Mouse (Mus musculus) fibroblast of lung, adult 2 months (primary cell): ENCODE results near the gene Trhr2.

Experiments used
- DNase-seq: peaks from one replicate; pipeline ENCODE4 v3.0.0-alpha.2; 2011; ENCODE audit warnings: low read depth

Trhr2 gene

DNA sequence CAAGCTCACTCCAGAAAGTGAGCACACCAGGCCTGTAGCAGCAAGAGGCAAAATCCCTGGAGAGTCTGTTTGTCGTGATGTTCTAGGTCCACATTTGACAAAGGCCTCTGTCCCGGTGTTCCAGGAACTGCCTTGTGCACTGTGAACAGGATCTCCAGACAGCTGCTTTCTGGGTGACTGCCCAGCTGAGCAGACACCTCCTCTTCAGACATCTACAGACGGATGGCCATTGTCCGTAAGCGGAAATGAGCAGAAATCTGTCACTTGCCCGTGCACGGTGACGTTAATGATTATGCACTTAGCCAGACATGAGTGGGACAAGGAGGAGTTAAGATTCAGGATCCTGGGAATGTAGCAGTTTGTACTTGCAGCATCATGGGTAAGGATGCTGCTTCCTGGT, 6.4 kb downstream of the Trhr2 start:
- DNase-seq = no peak

DNA sequence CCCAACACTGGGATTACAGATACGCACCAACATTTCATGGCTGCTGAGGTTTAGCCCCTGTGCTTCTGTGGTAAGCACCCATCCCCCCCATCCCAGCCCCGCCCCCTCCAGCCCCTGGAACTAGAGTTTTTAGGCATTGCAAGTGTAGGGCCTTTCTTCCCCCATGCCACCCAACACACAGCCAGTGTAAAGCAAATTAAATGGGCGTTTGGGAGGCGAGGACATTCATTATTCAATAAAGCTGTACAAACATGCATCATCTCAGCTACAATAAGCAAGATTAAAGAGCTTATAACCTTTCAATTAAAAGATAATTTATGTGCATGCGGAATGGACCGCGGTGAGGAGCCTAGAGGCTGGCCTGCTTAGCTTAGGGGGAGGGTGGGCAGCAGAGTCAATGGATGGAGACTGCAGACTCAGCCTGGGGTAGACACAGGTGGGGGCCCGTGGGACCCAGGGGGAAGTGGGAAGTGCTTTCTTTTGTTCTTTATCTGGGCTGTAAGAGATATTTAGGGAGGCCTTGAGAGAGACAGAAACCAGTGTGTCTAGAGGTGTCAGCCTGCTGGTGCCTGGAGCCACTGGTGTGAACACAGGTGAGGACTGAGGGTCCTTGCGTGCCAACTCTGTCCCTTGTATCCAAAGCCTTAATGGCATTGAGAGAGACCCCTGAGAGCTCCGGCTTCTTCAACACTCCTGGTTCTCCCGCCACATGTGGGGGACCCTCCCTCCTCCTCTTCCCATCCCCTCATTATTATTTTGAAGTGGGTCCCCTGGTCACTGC, 10.0 kb downstream of the Trhr2 start:
- no peak for DNase-seq

DNA sequence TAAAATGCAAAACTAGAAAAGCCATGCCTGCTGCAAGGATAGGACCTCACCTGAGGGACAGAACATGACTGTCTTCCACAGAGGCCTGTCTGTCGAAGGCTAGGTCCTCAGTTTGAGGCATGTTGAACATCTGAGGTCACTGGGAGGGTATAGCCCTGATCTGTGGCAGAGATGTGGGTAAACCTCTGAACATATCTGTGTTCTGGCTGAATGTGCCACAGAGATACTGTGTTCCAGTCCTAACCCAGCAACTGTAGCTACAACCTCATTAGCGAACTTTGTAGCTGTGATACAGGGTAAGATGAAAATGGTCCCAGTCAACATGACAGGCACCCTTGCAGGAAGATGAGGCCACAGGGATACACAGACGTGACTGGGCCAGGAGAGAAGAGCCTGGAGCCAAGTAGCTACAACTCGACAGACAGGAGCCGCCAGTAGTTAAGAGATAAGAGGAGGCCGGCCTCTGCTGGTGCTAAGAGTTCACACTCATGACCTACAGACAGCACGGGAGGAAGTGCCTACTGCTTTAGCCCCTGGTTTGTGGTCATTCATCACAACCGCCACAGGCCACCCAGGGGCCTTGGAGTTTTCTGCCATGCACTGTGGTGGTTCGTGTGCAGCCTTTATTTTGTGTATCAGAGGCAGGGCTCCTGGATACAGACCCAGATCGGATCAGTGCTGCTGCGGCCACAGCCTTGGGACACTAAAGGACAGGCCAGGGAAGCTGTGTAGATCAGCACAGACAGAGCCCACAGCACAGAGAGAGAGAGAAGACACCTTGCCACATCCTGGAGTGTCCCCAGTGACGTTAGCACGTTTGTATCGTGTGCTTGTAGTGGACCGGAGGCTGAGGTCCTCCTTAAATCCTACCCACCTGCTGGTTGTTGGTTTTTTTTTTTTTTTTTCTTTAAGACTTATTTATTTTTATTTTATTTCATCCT, 10.9 kb downstream of the Trhr2 start:
- DNase-seq = no peak

DNA sequence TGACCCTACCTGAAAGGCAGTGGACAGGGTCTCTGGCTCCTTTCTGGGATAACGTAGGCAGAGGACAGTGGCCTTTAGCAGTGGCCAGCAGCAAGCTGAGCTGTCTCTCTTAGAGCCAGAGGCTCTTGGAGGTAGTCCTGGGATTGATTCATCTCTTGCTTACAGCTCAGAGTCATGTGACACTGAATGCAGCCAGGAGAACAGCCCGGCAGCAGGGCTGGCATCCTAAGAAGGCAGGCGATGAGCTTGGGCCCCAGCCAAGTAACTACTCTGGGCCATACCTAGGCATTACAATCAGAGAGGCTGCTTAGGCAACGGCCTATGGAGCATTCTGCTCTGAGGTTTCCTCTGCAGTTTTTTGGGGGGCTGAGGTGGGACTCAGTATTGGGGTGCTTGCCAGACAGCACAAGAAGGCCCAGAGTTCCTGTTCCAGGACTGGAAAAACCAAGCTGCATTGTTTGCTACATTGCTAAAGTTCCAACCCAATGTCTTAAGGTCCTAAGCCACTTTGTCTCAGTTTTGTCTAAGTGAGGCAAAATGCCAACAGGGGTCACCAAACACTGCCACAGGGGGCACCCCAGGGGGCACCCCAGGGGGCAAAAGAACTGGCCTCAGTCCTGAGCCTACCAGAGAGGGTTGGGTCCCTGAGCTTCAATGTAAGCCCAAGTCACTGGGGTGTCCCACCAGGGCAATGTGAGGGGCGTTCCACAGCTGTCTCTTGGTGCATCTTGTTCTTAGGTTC, 12.6 kb downstream of the Trhr2 start:
- DNase-seq = peak; percentile 82

DNA sequence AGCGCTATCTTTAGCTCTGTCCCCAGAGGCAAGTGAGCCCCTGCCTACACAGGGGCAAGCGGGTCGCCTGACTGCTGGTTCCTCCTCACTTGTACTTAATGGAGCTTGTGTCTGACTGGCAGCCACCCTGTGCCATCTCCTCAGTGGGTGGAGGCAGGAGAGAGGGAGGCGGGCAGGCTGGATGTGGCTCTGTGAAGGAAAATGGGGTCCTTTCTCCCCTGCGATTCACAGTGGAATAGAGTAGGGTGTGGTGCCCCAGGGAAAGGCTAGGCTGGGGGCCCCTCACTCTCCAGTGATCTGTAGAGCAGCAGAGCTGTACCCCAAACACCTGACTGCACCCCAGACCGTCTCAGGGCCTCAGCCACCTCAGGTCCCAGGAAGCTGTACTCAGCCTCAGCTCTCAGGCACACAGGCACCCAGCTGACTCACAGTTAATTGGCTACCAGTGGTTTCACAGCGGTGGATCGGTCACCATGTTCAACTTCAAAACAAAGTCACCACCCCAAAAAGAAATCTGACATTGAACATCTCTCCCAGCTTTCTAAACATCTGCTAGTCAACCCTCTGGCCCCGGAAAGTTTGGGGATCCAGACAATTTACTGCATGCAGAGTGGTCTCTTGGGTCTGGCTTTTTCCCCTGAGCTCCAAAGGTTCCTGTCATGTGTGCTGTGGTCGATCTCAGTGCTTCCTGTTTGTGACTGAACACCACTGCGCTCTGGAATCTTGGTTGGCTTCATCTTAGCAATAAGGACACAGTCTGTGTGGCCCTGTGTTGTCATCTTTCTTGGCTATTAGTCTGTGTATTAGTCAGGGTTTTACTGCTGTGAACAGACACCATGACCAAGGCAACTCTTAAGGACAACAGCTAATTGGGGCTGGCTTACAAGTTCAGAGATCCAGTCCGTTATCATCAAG, 15.1 kb downstream of the Trhr2 start:
- no peak for DNase-seq

DNA sequence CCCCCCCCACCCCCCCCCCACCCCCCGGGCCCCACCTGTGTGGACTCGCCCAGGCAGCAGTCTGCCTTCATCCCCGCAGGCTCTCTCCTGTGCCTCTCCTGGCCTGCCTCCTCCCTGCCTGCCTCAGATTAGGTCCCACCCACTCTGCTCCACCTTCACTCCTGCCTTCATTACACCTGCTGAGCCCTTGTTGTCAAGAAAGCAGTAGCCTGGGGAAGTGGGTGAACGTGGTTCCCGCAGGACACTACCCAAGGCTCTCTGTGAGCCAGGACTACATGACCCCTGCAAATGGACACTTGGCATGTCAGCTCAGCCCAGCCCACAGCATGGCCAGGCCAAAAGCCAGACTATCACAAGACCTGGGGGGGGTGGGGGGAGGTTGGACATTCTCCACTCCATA, 16.3 kb downstream of the Trhr2 start:
- no peak for DNase-seq

DNA sequence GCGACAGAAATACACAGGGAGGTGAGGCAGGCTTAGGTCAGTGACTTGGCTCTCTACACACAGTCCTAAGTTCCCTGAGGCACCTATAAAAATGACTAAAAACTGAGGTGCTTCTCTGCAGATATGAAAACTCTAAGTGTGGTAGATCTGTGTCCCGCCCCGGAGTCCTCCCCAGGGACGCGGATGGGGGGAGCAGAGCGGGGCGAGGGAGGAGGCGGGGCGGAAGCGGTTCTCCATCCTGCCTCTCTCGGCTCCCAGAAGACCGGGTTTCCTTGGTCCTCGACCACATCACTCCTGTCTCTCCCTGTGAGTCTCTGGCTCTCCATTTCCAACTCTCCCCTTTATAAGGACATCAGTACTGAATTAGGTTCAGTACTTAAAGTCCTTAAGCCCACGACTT, 16.8 kb downstream of the Trhr2 start:
- no peak for DNase-seq

DNA sequence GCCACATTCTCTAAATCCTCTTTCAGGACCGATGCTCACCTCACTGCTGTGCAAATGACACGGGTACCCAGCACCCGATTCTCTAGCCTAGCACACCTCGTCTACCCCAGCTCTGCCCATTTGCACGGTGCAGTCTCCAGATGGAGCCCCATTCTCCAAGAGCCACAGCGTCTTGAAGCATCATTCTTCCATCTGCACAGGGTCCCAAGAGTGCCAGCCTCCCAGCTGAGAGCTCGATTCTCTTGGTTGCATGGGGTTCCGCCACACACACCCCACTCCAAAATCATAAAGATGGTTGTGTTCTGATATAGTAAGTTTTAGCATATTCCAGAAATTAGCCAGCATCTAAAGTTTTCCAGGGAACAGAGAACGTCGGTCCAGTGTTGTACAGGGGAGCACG, 17.2 kb downstream of the Trhr2 start:
- no peak for DNase-seq

DNA sequence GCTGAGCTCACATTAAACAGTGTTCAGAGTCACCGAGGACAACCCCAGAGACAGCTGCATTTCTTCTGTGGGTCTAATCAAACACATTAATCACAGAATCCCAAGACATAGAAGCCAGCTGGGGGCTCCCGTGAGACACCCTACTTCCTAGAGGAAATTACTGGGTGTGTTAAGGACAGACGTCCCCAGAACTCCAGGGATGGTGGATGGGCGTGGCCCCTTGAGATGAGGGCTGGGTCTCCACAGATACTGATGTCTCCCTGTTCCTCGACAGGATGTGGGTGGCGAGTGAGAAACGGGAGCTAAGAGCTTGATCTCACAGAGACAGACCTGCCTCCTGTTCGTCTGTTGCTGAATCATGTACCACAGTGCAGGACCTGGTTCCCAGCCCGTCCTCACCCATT, 17.7 kb downstream of the Trhr2 start:
- DNase-seq = no peak

DNA sequence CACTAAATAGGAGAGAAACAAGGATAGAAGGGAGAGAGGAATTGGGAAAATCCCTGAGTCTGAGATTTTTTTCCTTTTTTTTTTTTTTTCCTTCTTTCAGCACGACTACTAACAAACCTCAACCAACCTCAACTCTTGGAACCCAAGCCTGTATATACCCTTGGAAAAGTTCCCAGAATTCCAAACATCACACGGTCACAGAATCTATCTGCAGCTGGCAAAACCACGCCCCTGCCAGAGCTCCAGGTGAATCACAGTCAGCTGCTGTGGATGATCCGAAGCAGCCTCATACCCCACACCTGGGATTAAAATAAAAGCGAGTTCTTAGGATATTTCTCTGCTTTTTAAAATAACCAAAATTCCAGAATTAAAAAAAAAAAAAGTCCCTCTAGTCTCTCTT, 18.2 kb downstream of the Trhr2 start:
- no peak for DNase-seq

DNA sequence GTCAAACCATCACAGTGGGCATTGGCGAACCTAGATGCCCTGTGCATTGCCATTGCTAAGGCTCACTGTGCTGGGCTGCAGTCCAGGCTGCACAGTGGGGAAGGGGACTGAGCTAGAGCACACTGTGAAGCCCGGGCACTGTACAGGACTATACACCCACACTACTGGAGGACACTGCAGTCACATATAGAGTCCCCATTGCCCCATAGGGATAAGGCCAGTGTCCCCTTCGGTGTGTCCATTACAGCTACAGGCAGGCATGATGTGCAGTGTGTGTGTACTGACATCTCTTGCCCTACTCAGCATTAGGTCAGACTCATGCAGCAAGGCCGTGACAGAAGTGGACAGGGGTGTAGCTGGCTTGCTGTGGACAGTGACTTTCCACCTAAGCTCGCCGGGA, 18.8 kb downstream of the Trhr2 start:
- no peak for DNase-seq

DNA sequence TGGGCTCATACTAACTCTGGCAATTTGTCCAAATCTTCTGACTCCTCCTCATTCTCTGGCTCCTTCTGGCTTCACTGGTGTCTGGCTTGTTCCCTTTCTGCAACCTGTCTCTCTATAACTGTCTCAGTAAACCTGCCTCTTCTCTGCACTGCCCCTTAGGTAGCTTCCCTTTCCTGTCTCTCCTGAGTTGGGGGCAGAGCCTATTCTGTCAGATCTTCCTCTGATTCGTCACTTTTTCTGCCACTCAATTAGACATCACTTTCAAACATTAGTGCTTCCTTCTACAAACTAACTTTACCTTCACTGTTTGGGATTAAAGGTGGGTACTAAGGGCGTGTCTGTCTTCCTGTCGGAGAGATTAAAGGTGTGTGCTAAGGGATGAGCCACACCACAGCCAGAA, 19.8 kb downstream of the Trhr2 start:
- no peak for DNase-seq

DNA sequence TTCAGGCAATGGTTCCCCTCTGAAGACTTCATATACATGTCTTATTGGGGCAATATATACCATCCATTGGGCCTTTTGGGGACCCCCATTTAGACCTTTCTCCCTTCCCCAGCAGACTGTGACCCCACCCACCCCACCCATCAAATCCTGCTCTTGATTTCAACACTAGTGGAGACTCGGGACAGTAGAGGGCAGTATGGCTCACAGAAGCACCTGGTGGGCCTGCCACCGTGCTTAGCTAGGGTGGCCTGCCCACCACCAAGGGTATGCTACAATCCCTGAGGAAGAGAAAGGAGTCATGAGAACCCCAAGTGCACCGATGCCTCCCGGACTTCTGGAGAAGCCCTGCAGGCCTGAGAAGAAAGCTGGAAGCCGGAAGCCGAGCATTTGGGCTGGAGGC, 21.7 kb downstream of the Trhr2 start:
- DNase-seq = no peak

DNA sequence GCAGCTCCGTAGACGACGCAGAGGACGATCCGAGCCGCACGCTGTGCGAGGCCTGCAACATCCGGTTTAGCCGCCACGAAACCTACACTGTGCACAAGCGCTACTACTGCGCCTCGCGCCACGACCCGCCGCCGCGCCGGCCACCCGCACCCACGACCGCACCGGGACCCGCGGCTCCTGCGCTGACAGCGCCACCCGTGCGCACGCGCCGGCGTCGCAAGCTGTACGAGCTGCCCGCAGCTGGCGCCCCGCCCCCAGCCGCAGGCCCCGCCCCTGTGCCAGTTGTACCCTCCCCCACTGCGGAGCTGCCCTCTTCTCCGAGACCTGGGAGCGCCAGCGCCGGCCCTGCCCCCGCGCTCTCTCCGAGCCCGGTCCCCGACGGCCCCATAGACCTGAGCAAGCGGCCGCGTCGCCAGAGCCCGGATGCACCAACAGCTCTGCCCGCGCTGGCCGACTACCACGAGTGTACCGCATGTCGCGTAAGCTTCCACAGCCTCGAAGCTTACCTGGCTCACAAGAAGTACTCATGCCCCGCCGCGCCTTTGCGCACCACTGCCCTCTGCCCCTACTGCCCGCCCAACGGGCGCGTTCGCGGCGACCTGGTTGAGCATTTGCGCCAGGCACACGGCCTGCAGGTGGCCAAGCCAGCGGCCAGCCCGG, 24.2 kb downstream of the Trhr2 start:
- no peak for DNase-seq

DNA sequence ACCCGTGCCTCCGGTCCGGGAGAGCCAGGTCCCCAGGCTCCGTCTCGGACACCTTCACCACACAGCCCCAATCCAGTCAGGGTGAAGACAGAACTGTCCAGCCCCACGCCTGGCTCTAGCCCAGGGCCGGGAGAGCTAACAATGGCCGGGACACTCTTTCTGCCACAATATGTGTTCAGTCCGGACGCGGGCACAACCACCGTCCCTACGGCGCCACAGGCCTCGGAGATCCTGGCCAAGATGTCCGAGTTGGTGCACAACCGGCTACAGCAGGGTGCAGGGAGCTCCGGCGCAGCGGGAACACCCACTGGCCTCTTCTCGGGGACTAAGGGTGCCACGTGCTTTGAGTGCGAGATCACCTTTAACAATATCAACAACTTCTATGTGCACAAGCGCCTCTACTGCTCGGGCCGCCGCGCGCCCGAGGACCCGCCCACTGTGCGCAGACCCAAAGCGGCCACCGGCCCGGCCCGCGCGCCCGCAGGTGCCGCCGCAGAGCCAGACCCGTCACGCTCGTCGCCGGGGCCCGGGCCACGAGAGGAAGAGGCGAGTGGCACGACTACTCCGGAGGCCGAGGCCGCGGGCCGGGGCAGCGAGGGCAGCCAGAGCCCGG, 24.8 kb downstream of the Trhr2 start:
- DNase-seq = no peak

DNA sequence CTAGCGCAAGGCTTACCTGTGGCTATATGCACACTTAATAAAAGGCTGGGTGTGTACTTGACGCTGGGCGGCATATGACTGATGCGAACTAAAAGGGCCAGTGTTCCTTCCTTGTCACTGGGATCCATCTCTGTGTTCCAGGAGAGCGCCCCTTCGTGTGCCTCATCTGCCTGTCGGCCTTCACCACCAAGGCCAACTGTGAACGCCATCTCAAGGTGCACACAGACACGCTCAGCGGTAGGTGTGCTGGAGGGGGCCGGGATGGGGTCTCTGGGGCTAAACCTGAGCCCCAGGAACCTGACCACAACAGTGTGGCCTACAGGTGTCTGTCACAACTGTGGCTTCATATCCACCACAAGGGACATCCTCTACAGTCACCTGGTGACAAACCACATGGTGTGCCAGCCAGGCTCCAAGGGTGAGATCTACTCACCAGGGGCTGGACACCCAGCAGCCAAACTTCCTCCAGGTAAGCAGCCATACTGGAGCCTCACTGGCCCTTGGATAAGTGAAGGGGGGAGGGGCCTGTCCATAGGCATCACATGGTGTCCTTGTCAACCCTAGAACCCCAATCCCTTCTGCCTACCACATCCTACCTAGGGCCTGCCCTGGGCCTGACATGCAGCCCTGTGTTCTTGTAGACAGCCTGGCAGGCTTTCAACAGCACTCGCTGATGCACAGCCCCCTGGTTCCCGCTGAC, 25.6 kb downstream of the Trhr2 start:
- DNase-seq = no peak

DNA sequence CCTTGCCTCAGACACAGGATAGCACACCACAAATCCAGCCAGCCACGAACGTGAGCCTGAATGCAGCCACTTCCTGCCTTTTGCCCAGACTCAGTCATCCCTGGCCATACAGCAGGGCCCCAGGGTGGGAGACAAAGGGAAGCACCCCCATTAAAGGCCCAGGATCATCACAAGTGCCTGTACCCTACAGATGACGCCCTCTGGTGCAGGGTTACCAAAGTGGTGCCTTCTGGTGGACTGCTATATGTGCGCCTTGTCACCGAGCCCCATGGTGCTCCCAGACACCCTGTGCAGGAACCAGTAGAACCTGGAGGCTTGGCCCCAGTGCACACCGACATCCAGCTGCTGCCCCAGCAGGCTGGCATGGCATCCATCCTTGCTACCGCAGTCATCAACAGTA, 27.0 kb downstream of the Trhr2 start:
- DNase-seq = no peak

DNA sequence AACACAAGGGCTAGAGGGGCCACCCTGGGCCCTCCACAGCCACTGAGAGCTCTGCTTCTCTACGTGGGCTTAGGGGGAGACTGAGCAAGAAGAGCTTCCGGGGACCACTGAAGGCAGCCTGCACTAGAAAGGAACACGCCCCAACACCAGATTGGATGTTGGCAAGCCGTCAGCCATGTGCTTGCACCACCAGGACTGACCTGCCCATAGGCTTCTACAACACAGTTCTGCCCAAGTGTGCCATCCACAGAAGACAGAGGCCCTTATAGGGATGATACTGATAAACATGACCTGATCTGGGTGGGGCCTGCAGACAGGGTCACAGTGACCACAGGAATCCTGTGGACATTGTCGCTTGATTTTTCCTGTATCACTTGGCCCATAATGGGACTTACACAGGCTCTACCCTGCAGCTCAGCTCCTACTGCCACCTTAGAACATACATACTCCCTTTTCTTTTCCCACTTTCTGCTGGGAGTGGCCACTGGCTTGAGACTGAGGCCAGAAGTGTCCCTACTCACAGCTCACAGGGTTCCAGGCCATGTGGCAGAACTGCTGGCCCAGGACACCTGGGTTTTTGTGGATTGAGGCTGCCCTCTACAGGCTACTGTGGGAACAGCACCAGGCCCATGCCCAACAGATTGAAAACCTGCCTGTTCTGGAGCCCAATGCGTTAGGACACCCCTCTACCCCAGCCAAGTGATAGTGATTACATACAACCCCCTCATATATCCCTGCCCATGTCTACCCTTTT, 27.6 kb downstream of the Trhr2 start:
- DNase-seq = no peak

DNA sequence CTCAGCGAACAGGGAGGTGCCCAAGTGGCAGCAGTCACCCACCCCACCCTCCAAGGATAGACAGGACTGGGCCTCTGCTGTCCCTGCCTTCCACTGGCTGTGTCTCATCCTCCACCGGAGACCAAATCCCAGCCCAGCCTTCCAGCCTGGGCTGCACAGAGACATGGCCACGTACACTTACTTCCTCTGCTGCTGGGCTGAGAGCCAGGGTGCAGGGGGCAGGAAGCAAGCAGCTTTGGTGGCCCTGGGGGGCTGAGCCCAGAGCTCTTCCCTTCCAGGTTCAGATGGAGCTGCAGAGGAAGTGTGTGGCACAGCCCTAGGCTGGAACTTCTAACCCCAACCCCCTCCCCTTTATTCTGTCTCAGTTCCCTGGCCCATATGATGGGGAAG, 29.4 kb downstream of the Trhr2 start:
- no peak for DNase-seq
